ENCODE assay signal across 28 mouse cellular contexts in the genomic region with DNA sequence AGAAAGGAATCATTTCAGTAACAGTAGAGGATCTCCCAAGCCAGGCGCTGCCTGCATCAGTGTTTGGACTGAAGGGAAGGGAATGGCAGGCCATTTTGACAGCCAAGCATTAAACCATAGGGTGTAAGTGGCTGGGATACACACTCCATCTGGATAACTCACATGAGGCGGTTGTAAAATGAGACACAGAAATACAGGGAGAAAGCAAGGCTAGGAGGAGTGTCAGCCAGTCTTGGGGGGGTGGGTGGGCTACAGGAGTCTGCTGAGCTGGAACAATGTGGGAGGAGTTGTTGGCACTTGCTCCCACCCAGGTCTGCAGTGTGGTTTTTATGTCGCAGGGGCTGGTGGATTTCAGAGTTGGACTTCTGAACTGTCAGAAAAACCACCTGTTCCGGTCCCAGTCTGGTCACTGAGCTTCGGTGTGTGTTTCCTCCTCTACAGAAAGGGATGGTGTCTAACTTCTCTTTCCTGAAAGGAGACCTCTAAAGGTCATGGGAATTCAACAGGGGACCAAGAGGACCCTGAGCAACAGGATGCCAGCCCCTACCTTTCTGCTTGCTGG. TPM values are rescaled to one million over a fixed set of nuclear protein-coding genes. Genes with fewer than 3 reads are reported as not detected.
DNase-seq lines count a peak whose midpoint lies in the region; ATAC-seq and TF ChIP-seq lines count a peak whose summit lies in the region.
"Had no signal": no experiment of that assay in that cellular context is flagged by ENCODE, and none has a peak within 500 bp of the region (broad histone marks: within the 10 kb centered on the region; RNA-seq: fewer than 3 reads in every experiment).

No protein-coding gene starts in this region.

- H3K4me2 ChIP-seq in forebrain, embryonic 15.5 days (replicated peaks): no peak overlapping the region
- H3K4me2 ChIP-seq in kidney, embryonic 15.5 days: no peak overlapping the region
- H3K4me2 ChIP-seq in kidney, postnatal 0 days (ENCODE audit: low read length): no peak overlapping the region
- H3K4me2 ChIP-seq: embryonic facial prominence, embryonic 13.5 days; embryonic facial prominence, embryonic 15.5 days; forebrain, embryonic 13.5 days had no signal

- H3K9me3 ChIP-seq in forebrain, embryonic 10.5 days: no peaks in the 10 kb centered on the region; the same call in 1 of the 2 replicates
- no peaks in the 10 kb centered on the region for H3K9me3 ChIP-seq in forebrain, embryonic 15.5 days
- no peaks in the 10 kb centered on the region for H3K9me3 ChIP-seq in kidney, embryonic 15.5 days (replicated peaks)
- H3K9me3 ChIP-seq in kidney, postnatal 0 days (replicated peaks; ENCODE audit: low read length): no peaks in the 10 kb centered on the region
- H3K9me3 ChIP-seq: embryonic facial prominence, embryonic 13.5 days; embryonic facial prominence, embryonic 15.5 days; forebrain, embryonic 13.5 days; G1E had no signal

- 88% methylated on average over 5 of the region's 5 CpGs for WGBS in forebrain, embryonic 10.5 days
- WGBS in forebrain, embryonic 15.5 days: 69% methylated on average over 5 of the region's 5 CpGs
- WGBS in kidney, embryonic 15.5 days: 50% methylated on average over 5 of the region's 5 CpGs
- 38% methylated on average over 5 of the region's 5 CpGs for WGBS in kidney, postnatal 0 days

- H3K4me3 ChIP-seq in forebrain, embryonic 10.5 days: no peak overlapping the region
- no peak overlapping the region for H3K4me3 ChIP-seq in forebrain, embryonic 15.5 days
- no peak overlapping the region for H3K4me3 ChIP-seq in kidney, embryonic 15.5 days (replicated peaks)
- no peak overlapping the region for H3K4me3 ChIP-seq in kidney, postnatal 0 days (replicated peaks; ENCODE audit: low read depth, low read length)
- H3K4me3 ChIP-seq: embryonic facial prominence, embryonic 13.5 days; embryonic facial prominence, embryonic 15.5 days; erythroblast, embryonic 14.5 days; forebrain, embryonic 13.5 days had no signal

- peaks cover 28% of the 10 kb centered on the region for H3K4me1 ChIP-seq in forebrain, embryonic 10.5 days
- H3K4me1 ChIP-seq in forebrain, embryonic 15.5 days: no peaks in the 10 kb centered on the region
- H3K4me1 ChIP-seq in kidney, embryonic 15.5 days: peaks cover 9% of the 10 kb centered on the region
- H3K4me1 ChIP-seq in kidney, postnatal 0 days (replicated peaks; ENCODE audit: insufficient read depth, low read length): no peaks in the 10 kb centered on the region

- no peaks in the 10 kb centered on the region for H3K27me3 ChIP-seq in forebrain, embryonic 10.5 days (ENCODE audit: poor library complexity, severe bottlenecking)
- H3K27me3 ChIP-seq in forebrain, embryonic 15.5 days: no peaks in the 10 kb centered on the region
- H3K27me3 ChIP-seq in kidney, embryonic 15.5 days: no peaks in the 10 kb centered on the region
- H3K27me3 ChIP-seq in kidney, postnatal 0 days (ENCODE audit: insufficient read depth, low read length): no peaks in the 10 kb centered on the region
- H3K27me3 ChIP-seq: CH12.LX; embryonic facial prominence, embryonic 13.5 days; embryonic facial prominence, embryonic 15.5 days; forebrain, embryonic 13.5 days; Patski had no signal

- H3K27ac ChIP-seq in forebrain, embryonic 10.5 days: 0 out of 2 replicates have a peak overlapping the region, but pooled peaks have one; percentile 11
- H3K27ac ChIP-seq in forebrain, embryonic 15.5 days (replicated peaks): no peak overlapping the region
- peak overlapping the region; percentile 48; the same call in 1 of the 2 replicates for H3K27ac ChIP-seq in kidney, embryonic 15.5 days
- no peak overlapping the region for H3K27ac ChIP-seq in kidney, postnatal 0 days
- H3K27ac ChIP-seq: embryonic facial prominence, embryonic 13.5 days; embryonic facial prominence, embryonic 15.5 days; forebrain, embryonic 13.5 days had no signal

- peaks cover 55% of the 10 kb centered on the region for H3K36me3 ChIP-seq in forebrain, embryonic 10.5 days (replicated peaks)
- H3K36me3 ChIP-seq in forebrain, embryonic 15.5 days: no peaks in the 10 kb centered on the region
- H3K36me3 ChIP-seq in kidney, embryonic 15.5 days: peaks cover 9% of the 10 kb centered on the region; the same call in 1 of the 2 replicates
- no peaks in the 10 kb centered on the region for H3K36me3 ChIP-seq in kidney, postnatal 0 days (ENCODE audit: insufficient read depth, low read length)
- H3K36me3 ChIP-seq: G1E had no signal

- no peak for TF ChIP-seq CTCF in kidney, postnatal 0 days (IDR thresholded peaks at IDR 0.05; ENCODE audit: low read depth)

- DNase-seq in forebrain, embryonic 10.5 days (ENCODE audit: extremely low spot score, low spot score): no peak
- DNase-seq in kidney, postnatal 4 days: no peak
- peak; percentile 62 for DNase-seq in kidney, postnatal 0 days (ENCODE audit: low spot score)
- no peak for DNase-seq in kidney, postnatal 25 days
- DNase-seq in gastrocnemius, postnatal 10 days: no peak
- DNase-seq: adrenal gland, adult 8-10 months; adrenal gland, postnatal 14 days; adrenal gland, postnatal 36 days; B cell, adult 2 months; cerebellum, adult 11-12 months; cerebellum, adult 2 months; cerebellum, adult 9-10 months; cerebellum, postnatal 10 days; cerebellum, postnatal 25 days; embryo, embryonic 11 days had no signal

- H3K9ac ChIP-seq in forebrain, embryonic 15.5 days (replicated peaks): no peak overlapping the region
- H3K9ac ChIP-seq in kidney, embryonic 15.5 days: no peak overlapping the region
- no peak overlapping the region for H3K9ac ChIP-seq in kidney, postnatal 0 days (ENCODE audit: low read depth, low read length)
- H3K9ac ChIP-seq: embryonic facial prominence, embryonic 13.5 days; embryonic facial prominence, embryonic 15.5 days; forebrain, embryonic 13.5 days had no signal

- no peak for ATAC-seq in forebrain, embryonic 15.5 days (replicated peaks)
- ATAC-seq in kidney, embryonic 15.5 days (replicated peaks; ENCODE audit: low FRiP score): peak; percentile 69
- 0 out of 2 replicates have a peak, but pooled peaks have one; percentile 13 for ATAC-seq in kidney, postnatal 0 days (replicated peaks; ENCODE audit: low FRiP score, low read depth)
- ATAC-seq: activated CD4-positive, CD25-positive, alpha-beta regulatory T cell, adult 4 months; CD4-positive, CD25-positive, alpha-beta regulatory T cell, adult 4 months; forebrain, embryonic 13.5 days; forebrain, embryonic 16.5 days; Patski had no signal

RNA-seq across cellular contexts. Expression of gene Cd101, which starts 8.7 kb away (rescaled TPM):
- polyA plus RNA-seq in forebrain, embryonic 10.5 days (2016; fragmentation: Nextera tagmentation; extraction: Ambion mirVana): 0.05 TPM in 1 of 2 replicates, not detected in the other
- 0.05 and 0.10 TPM in 2 replicates for polyA plus RNA-seq in forebrain, embryonic 15.5 days (2015; fragmentation: Nextera tagmentation; extraction: Ambion mirVana)
- 0.04 TPM in 1 of 2 replicates, not detected in the other for polyA plus RNA-seq in kidney, embryonic 15.5 days (2015; fragmentation: Nextera tagmentation; extraction: Ambion mirVana)
- polyA plus RNA-seq in kidney, postnatal 0 days (2015; fragmentation: Nextera tagmentation; extraction: Ambion mirVana): 0.19 TPM in 1 of 2 replicates, not detected in the other
- 1 to 10 TPM in 1 of 2 experiments, under 1 TPM in 1; 0.75 to 1.0 TPM for total RNA-seq in gastrocnemius, postnatal 10 days (2021)
- total RNA-seq: CH12.LX had no signal
- polyA plus RNA-seq: embryonic facial prominence, embryonic 11.5 days; erythroblast, embryonic 14.5 days; forebrain, embryonic 16.5 days; G1E; Patski had no signal

Comparison
In these comparisons a context has a peak if more than half of its experiments do, and no peak if none do; other contexts are left out.
1. H3K27ac ChIP-seq: peak in forebrain, embryonic 10.5 days (single experiment) and kidney, embryonic 15.5 days (single experiment); none in forebrain, embryonic 15.5 days (single experiment) and kidney, postnatal 0 days (single experiment).